Mouse (Mus musculus) left cerebral cortex, adult 9 months (tissue): ENCODE measurements at regions not wholly inside any gene's neighbourhood (a gene's known extent, or its start where the extent isn't known, plus 50 kb on each side); places are given as distances from the start of the nearest gene placed in this dataset.

ENCODE experiments used
- DNase-seq, 2 experiments: peaks; one replicate each; pipeline ENCODE4 v3.0.0; 2022; ENCODE audit warnings: low spot score in 2 of 2

GRCm38 (mm10) chr2:74977828-74978227, 152.2 kb downstream of the Mtx2 start:
- no peak for DNase-seq

- no peak for DNase-seq
Measured at GRCm38 (mm10) chr2:74981856-74982255, 156.3 kb downstream of the Mtx2 start.

- DNase-seq = no peak
Measured at GRCm38 (mm10) chr2:74993802-74994201, 168.2 kb downstream of the Mtx2 start.

GRCm38 (mm10) chr2:74994998-74995397, 169.4 kb downstream of the Mtx2 start:
- no peak for DNase-seq

GRCm38 (mm10) chr2:74997736-74998135, 172.1 kb downstream of the Mtx2 start:
- no peak for DNase-seq

- no peak for DNase-seq
Measured at GRCm38 (mm10) chr2:75000368-75000796, 174.8 kb downstream of the Mtx2 start.

GRCm38 (mm10) chr2:75002562-75002961, 177.0 kb downstream of the Mtx2 start:
- DNase-seq = no peak

GRCm38 (mm10) chr2:75008116-75008515, 182.5 kb downstream of the Mtx2 start:
- DNase-seq = no peak

- DNase-seq = no peak
Measured at GRCm38 (mm10) chr2:75010647-75011046, 185.0 kb downstream of the Mtx2 start.

GRCm38 (mm10) chr2:75012046-75012445, 186.4 kb downstream of the Mtx2 start:
- DNase-seq = no peak

GRCm38 (mm10) chr2:75014994-75015728, 189.6 kb downstream of the Mtx2 start:
- DNase-seq = no peak

GRCm38 (mm10) chr2:75019459-75019858, 193.9 kb downstream of the Mtx2 start:
- DNase-seq = no peak

GRCm38 (mm10) chr2:75021639-75022038, 196.0 kb downstream of the Mtx2 start:
- no peak for DNase-seq

- no peak for DNase-seq
Measured at GRCm38 (mm10) chr2:75028151-75028550, 202.5 kb downstream of the Mtx2 start.

GRCm38 (mm10) chr2:75029089-75029693, 203.6 kb downstream of the Mtx2 start:
- no peak for DNase-seq

GRCm38 (mm10) chr2:75034708-75035107, 209.1 kb downstream of the Mtx2 start:
- no peak for DNase-seq

- DNase-seq = no peak
Measured at GRCm38 (mm10) chr2:75039066-75039465, 213.5 kb downstream of the Mtx2 start.

GRCm38 (mm10) chr2:75046892-75047291, 221.3 kb downstream of the Mtx2 start:
- DNase-seq = no peak

GRCm38 (mm10) chr2:75048071-75048470, 222.5 kb downstream of the Mtx2 start:
- no peak for DNase-seq

GRCm38 (mm10) chr2:75054474-75055186, 229.0 kb downstream of the Mtx2 start:
- DNase-seq = no peak

- DNase-seq = no peak
Measured at GRCm38 (mm10) chr2:75055187-75055543, 229.6 kb downstream of the Mtx2 start.

- DNase-seq = no peak
Measured at GRCm38 (mm10) chr2:75061009-75061408, 235.4 kb downstream of the Mtx2 start.
